Mouse (Mus musculus): ENCODE measurements around the gene Ly6g6d. TPM values are rescaled to one million over a fixed set of nuclear protein-coding genes. Genes with fewer than 3 reads are reported as not detected.

The Ly6g6d gene
- polyA plus RNA-seq, 1 experiment from 2014 or later, result 2.7 TPM

DNA sequence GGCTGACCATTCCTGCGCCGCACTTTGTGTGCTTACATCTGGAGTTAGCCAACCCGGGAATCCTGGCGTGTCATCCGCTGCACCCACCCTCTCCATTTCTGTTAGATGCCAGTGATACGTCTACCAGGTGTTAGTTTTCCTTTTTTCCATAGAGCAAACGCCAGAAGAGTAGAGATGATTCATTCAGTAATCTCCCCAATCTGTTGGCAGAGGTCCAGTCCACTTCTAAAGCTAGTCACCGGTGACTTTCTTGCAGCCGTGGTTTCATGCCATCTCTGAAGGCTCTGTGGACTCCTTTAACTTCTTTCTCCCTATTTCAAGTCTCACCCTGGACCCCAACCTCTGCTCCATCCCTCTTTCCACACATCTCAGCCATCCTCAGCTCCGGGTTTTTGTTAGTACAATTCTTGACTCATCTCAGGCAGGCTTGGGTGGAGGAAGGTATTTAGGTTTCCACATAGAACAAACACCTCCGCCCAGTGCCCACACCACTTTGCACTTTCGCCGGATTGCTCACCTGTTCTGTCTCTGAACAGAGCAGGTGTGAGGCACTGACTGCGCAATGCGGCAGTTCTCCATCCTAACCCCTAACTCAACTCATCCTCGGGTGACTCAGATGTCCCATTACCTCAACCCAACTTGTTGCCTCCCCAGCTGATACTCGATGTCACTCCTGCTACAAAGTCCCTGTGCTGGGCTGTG, 9.5 kb downstream of the Ly6g6d start:
- peaks cover 17% of the 10 kb centered on the region for H3K27me3 ChIP-seq (ENCODE audit: insufficient read depth, low read length)
- no peak overlapping the region for H3K4me3 ChIP-seq (ENCODE audit: low read depth, low read length)
- no peaks in the 10 kb centered on the region for H3K9me3 ChIP-seq (ENCODE audit: low read depth, low read length)
- TF ChIP-seq CTCF (IDR thresholded peaks at IDR 0.05; ENCODE audit: low read depth), result no peak
- WGBS, result 64% methylated on average over 17 of the region's 17 CpGs
- ATAC-seq (ENCODE audit: insufficient read depth), result no peak
- H3K4me1 ChIP-seq (ENCODE audit: insufficient read depth), result no peaks in the 10 kb centered on the region
- no peaks in the 10 kb centered on the region for H3K36me3 ChIP-seq (ENCODE audit: insufficient read depth)
- no peak overlapping the region for H3K4me2 ChIP-seq
- no peak overlapping the region for H3K9ac ChIP-seq
- H3K27ac ChIP-seq (ENCODE audit: low read depth), result no peak overlapping the region
- DNase-seq, result no peak

DNA sequence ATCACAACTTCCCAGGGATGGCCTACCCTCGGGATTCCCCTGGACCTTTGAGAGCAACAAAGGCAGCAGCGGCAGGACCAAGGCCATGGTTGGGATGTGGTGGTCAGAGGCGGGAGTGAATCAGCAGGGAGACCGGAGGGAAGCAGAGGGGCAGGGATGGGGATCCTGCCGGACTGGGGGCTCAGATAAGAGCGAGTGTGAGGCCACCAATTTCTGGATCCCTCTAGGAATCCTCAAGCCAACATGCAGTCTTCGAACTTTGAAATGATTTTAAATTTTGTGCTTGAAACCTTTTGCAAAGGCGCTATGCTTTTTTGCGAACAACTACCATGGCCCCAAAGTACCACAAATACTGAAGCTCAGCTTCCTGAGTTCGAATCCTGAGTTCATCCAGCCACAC, 11.8 kb downstream of the Ly6g6d start, which contains the start of gene Mpig6b:
Gene Mpig6b, minus strand, starts transcription at position 101 of the 400 bp plus-strand sequence.
- H3K9me3 ChIP-seq (ENCODE audit: low read depth, low read length), result no peaks in the 10 kb centered on the region
- 50% methylated on average over 10 of the region's 10 CpGs for WGBS
- TF ChIP-seq CTCF (IDR thresholded peaks at IDR 0.05; ENCODE audit: low read depth), result no peak
- ATAC-seq (ENCODE audit: insufficient read depth), result no peak
- peaks cover 20% of the 10 kb centered on the region for H3K36me3 ChIP-seq (ENCODE audit: insufficient read depth)
- H3K4me3 ChIP-seq (ENCODE audit: low read depth, low read length), result peak within 1 kb of the TSS; percentile 28
- peak within 1 kb of the TSS; percentile 17 for H3K9ac ChIP-seq
- peak within 1 kb of the TSS; percentile 88 for H3K27ac ChIP-seq (ENCODE audit: low read depth)
- no peak for DNase-seq
- H3K4me1 ChIP-seq (ENCODE audit: insufficient read depth), result no peaks in the 10 kb centered on the region; the same call in 1 of the 2 replicates
- peak within 1 kb of the TSS; percentile 62 for H3K4me2 ChIP-seq
- peaks cover 17% of the 10 kb centered on the region for H3K27me3 ChIP-seq (ENCODE audit: insufficient read depth, low read length)

DNA sequence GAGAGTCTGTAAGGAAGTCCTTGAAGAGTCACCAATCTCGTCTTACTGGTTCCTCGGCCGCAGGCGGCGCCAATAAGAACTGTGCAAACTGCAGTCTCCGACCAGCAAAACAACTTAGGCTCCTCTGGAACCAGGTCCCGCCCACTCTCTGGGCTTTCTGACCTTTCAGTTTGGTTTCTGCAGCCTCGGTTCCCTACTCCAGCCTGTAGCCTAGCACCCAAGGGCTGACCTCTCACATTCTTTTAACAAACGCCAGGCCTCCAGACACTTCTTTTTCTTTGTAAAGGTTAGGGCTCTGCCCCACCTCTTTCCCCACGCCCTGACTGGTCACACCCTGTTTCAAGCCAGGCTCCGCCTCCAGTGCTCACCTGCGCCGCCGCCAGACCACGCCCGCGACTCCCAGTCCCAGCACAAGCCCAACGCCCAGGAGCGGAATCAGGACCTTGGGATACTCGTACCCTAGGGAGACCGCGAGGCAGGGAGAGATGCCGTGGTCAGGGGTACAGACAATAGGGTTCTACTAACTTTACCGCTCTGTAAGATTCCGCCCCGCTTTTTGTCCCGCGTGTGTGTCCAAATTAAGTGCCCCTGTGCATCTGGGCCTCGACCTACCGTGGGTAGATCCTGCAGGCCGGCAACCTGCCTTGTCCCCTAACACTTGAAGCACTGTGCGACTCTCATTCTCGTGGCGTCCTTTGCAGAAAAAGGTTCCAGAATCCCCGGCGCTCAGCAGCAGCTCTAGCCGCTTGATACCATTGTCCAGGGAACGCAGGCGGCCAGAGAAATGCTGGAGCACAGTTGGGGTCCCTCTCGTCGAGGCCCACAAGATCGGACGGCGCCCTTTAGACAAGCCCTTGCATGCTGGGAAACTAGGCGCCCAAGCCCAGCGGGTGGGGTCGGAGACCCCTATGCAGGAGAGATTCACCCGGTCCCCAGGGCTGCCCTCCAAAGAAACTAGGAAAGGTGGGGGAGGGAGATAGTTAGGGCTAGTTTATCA, 12.6 kb downstream of the Ly6g6d start, which contains the start of gene Ly6g6c:
Gene Ly6g6c, plus strand, starts transcription at position 438 of the 997 bp plus-strand sequence.
- WGBS, result 1% methylated on average over 48 of the region's 48 CpGs
- peak within 1 kb of the TSS; percentile 88 for H3K27ac ChIP-seq (ENCODE audit: low read depth)

DNA sequence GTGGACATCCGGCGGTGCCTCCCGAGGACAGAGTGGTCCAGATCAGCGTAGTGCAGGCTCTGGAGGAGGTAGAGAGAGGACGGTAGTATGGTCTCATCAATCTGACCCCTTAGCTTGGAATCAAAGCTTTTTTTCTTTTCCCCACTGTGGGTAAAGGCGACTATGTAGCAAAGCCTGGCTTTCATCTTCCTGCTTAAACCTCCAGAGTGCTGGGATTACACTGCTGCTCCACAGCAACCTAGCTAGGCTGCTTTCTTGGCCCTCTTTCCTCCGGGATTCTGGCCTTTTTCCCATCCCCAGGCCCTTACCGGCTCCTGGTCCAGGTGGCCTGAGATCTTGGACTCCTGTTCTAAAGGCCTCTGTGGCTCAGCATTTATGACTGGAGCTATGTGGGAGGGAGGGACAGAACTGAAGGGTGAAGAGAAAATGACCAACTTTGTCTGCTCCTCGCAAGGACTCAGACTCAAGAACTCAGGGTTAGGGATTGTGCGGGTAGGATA, 13.4 kb downstream of the Ly6g6d start:
- Histone ChIP-seq H3K36me3 (ENCODE audit: insufficient read depth) (peaks cover 32% of the 10 kb centered on the region), H3K4me2 (peak overlapping the region; percentile 62), H3K9ac (peak overlapping the region; percentile 17; the same call in 1 of the 2 replicates), H3K27me3 (ENCODE audit: insufficient read depth, low read length) (peaks cover 17% of the 10 kb centered on the region), H3K9me3 (ENCODE audit: low read depth, low read length) (no peaks in the 10 kb centered on the region), H3K4me3 (ENCODE audit: low read depth, low read length) (peak overlapping the region; percentile 28), H3K27ac (ENCODE audit: low read depth) (peak overlapping the region; percentile 88), H3K4me1 (ENCODE audit: insufficient read depth) (peaks cover 10% of the 10 kb centered on the region)
- DNase-seq, result no peak
- ATAC-seq (ENCODE audit: insufficient read depth), result no peak
- 21% methylated on average over 10 of the region's 10 CpGs for WGBS
- TF ChIP-seq CTCF (IDR thresholded peaks at IDR 0.05; ENCODE audit: low read depth), result no peak

More for the DNA sequence above, 12.6 kb downstream of the Ly6g6d start, which contains the start of gene Ly6g6c:
- DNase-seq, result peak; percentile 86
- H3K9ac ChIP-seq, result peak within 1 kb of the TSS; percentile 17
- peaks cover 28% of the 10 kb centered on the region for H3K36me3 ChIP-seq (ENCODE audit: insufficient read depth)
- peaks cover 8% of the 10 kb centered on the region for H3K4me1 ChIP-seq (ENCODE audit: insufficient read depth)
- H3K27me3 ChIP-seq (ENCODE audit: insufficient read depth, low read length), result peaks cover 17% of the 10 kb centered on the region
- no peak for TF ChIP-seq CTCF (IDR thresholded peaks at IDR 0.05; ENCODE audit: low read depth)
- ATAC-seq (ENCODE audit: insufficient read depth), result peak; percentile 70
- peak within 1 kb of the TSS; percentile 62 for H3K4me2 ChIP-seq
- H3K9me3 ChIP-seq (ENCODE audit: low read depth, low read length), result no peaks in the 10 kb centered on the region
- H3K4me3 ChIP-seq (ENCODE audit: low read depth, low read length), result peak within 1 kb of the TSS; percentile 28

DNA sequence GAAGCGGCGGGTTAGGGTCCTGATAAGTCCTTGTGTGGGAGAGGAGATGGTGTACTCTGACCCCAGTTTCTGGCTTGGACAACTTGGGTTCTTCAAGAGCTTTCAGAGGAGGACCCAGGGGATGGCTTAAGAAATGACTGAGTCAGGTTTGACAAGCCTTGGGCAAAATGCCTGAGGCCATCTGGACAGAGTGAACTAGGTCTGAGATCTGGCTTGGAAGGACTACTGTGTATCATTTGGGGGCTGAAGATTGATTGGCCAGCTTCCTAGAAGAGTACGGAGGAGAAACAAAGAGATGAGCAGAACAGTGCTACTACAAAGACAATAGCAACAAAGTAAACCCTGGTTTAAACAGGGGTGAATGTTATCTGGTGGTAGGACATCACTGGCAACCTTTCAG, 14.4 kb downstream of the Ly6g6d start:
- H3K27me3 ChIP-seq (ENCODE audit: insufficient read depth, low read length), result peaks cover 17% of the 10 kb centered on the region
- no peak for DNase-seq
- no peak overlapping the region for H3K4me2 ChIP-seq
- no peak overlapping the region for H3K27ac ChIP-seq (ENCODE audit: low read depth)
- H3K4me3 ChIP-seq (ENCODE audit: low read depth, low read length), result no peak overlapping the region
- peaks cover 33% of the 10 kb centered on the region for H3K36me3 ChIP-seq (ENCODE audit: insufficient read depth)
- TF ChIP-seq CTCF (IDR thresholded peaks at IDR 0.05; ENCODE audit: low read depth), result no peak
- peaks cover 10% of the 10 kb centered on the region for H3K4me1 ChIP-seq (ENCODE audit: insufficient read depth)
- no peak overlapping the region for H3K9ac ChIP-seq
- WGBS, result 86% methylated on average over 3 of the region's 3 CpGs
- no peak for ATAC-seq (ENCODE audit: insufficient read depth)
- H3K9me3 ChIP-seq (ENCODE audit: low read depth, low read length), result no peaks in the 10 kb centered on the region

DNA sequence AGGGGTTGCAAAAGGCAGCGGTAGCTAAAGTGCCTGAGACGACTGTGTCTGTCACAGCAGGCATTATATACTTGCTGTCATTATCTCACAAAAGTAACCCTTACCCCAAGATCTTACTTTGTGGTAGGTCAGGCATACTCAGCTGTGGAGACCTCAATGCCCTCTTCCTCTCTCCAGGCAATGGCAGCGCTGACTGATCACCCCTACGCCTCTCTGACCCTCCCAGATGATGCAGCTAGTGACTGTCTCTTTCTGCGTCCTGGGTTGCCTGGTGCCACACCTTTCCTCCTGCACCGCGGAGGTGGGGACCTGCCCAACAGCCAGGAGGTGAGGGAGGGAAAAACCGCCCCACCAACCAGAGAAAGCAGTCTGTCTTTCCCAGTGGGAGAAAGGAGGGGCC, 16.6 kb downstream of the Ly6g6d start:
- ATAC-seq (ENCODE audit: insufficient read depth) (no peak), DNase-seq (no peak)
- no peaks in the 10 kb centered on the region for H3K9me3 ChIP-seq (ENCODE audit: low read depth, low read length)
- H3K4me2 ChIP-seq, result no peak overlapping the region; the same call in 1 of the 2 replicates
- H3K4me1 ChIP-seq (ENCODE audit: insufficient read depth), result peaks cover 10% of the 10 kb centered on the region
- no peak overlapping the region for H3K27ac ChIP-seq (ENCODE audit: low read depth)
- 0 out of 2 replicates have a peak overlapping the region, but pooled peaks have one; percentile 84 for H3K4me3 ChIP-seq (ENCODE audit: low read depth, low read length)
- 71% methylated on average over 8 of the region's 8 CpGs for WGBS
- TF ChIP-seq CTCF (IDR thresholded peaks at IDR 0.05; ENCODE audit: low read depth), result no peak
- peaks cover 53% of the 10 kb centered on the region for H3K36me3 ChIP-seq (ENCODE audit: insufficient read depth)
- peaks cover 8% of the 10 kb centered on the region; the same call in 1 of the 2 replicates for H3K27me3 ChIP-seq (ENCODE audit: insufficient read depth, low read length)
- no peak overlapping the region for H3K9ac ChIP-seq

All from lung, embryonic 14.5 days (tissue).